ENCODE assay signal across 8 mouse cellular contexts in the genomic region with DNA sequence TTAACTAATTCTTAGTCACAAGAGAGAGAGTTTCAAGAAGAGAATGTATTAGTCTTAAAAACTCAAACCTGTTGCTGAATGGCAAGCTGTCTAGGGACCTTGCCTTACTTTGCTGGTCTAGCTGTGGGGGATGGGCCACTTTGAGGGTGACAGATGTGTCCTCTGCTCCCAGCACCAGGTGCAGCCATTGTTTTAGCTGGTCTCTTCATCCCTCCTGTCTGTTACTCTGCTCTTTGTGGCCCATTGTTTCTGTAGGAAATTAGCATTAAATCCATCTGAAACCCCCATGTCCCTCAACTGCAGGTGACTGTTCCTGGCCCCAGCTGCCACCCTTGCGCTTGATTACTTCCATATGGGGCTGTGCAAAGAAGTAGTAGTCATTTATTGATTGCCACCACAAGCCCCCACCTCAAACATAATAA. TPM values are rescaled to one million over a fixed set of nuclear protein-coding genes. Genes with fewer than 3 reads are reported as not detected.
DNase-seq lines count a peak whose midpoint lies in the region; ATAC-seq lines count a peak whose summit lies in the region.
"Had no signal": no experiment of that assay in that cellular context is flagged by ENCODE, and none has a peak within 500 bp of the region (broad histone marks: within the 10 kb centered on the region; RNA-seq: fewer than 3 reads in every experiment).

No protein-coding gene starts in this region.

- H3K9ac ChIP-seq in embryonic facial prominence, embryonic 11.5 days (replicated peaks; ENCODE audit: low read length): no peak overlapping the region
- no peak overlapping the region for H3K9ac ChIP-seq in hindbrain, embryonic 16.5 days (ENCODE audit: low read depth, low read length)
- H3K9ac ChIP-seq: lung, embryonic 15.5 days had no signal

- DNase-seq in R1 (ENCODE audit: low read depth, low spot score): peak; percentile 87
- DNase-seq in embryonic facial prominence, embryonic 11.5 days (ENCODE audit: low spot score): peak; percentile 49
- DNase-seq in retina, embryonic 14.5 days (ENCODE audit: low spot score): peak; percentile 79
- DNase-seq in urinary bladder, postnatal 14 days (ENCODE audit: low spot score): no peak
- no peak for DNase-seq in heart, adult 8-10 months (ENCODE audit: low spot score)

- no peaks in the 10 kb centered on the region for H3K27me3 ChIP-seq in embryonic facial prominence, embryonic 11.5 days (ENCODE audit: control insufficient read depth, insufficient read depth, low read length)
- H3K27me3 ChIP-seq in hindbrain, embryonic 16.5 days (replicated peaks; ENCODE audit: control insufficient read depth, insufficient read depth, low read length): no peaks in the 10 kb centered on the region
- H3K27me3 ChIP-seq: lung, embryonic 15.5 days had no signal

- peak; percentile 52; the same call in 1 of the 2 replicates for ATAC-seq in embryonic facial prominence, embryonic 11.5 days (replicated peaks; ENCODE audit: insufficient number of reproducible peaks, low FRiP score, low TSS enrichment, low read depth)
- ATAC-seq in hindbrain, embryonic 16.5 days: peak; percentile 63
- ATAC-seq in erythroblast, adult 5-6 weeks (replicated peaks; ENCODE audit: low FRiP score, poor library complexity, severe bottlenecking): no peak

- 0 out of 2 replicates have a peak, but pooled peaks cover 2% of the 10 kb centered on the region for H3K4me1 ChIP-seq in embryonic facial prominence, embryonic 11.5 days (ENCODE audit: control insufficient read depth, insufficient read depth, low read length)
- peaks cover 10% of the 10 kb centered on the region for H3K4me1 ChIP-seq in hindbrain, embryonic 16.5 days (ENCODE audit: control insufficient read depth, insufficient read depth, low read depth, low read length)
- H3K4me1 ChIP-seq: lung, embryonic 15.5 days had no signal

- H3K36me3 ChIP-seq in embryonic facial prominence, embryonic 11.5 days (replicated peaks; ENCODE audit: control insufficient read depth, insufficient read depth, low read depth, low read length): no peaks in the 10 kb centered on the region
- no peaks in the 10 kb centered on the region; the same call in 1 of the 2 replicates for H3K36me3 ChIP-seq in hindbrain, embryonic 16.5 days (ENCODE audit: control insufficient read depth, insufficient read depth, low read length)
- H3K36me3 ChIP-seq: lung, embryonic 15.5 days had no signal

- no peak overlapping the region for H3K4me3 ChIP-seq in embryonic facial prominence, embryonic 11.5 days (ENCODE audit: low read depth, low read length)
- H3K4me3 ChIP-seq in hindbrain, embryonic 16.5 days (ENCODE audit: low read length): no peak overlapping the region
- H3K4me3 ChIP-seq: lung, embryonic 15.5 days had no signal

- H3K4me2 ChIP-seq in embryonic facial prominence, embryonic 11.5 days (ENCODE audit: low read depth, low read length): no peak overlapping the region
- H3K4me2 ChIP-seq in hindbrain, embryonic 16.5 days (ENCODE audit: low read length): no peak overlapping the region
- H3K4me2 ChIP-seq: lung, embryonic 15.5 days had no signal

- 30% methylated on average over 1 of the region's 1 CpGs for WGBS in embryonic facial prominence, embryonic 11.5 days
- WGBS in hindbrain, embryonic 16.5 days: 35% methylated on average over 1 of the region's 1 CpGs

- H3K27ac ChIP-seq in embryonic facial prominence, embryonic 11.5 days (replicated peaks; ENCODE audit: low read depth, low read length): no peak overlapping the region
- H3K27ac ChIP-seq in hindbrain, embryonic 16.5 days (ENCODE audit: low read depth, low read length): no peak overlapping the region
- H3K27ac ChIP-seq: lung, embryonic 15.5 days had no signal

- no peaks in the 10 kb centered on the region for H3K9me3 ChIP-seq in embryonic facial prominence, embryonic 11.5 days (replicated peaks; ENCODE audit: control insufficient read depth, low read length)
- H3K9me3 ChIP-seq in hindbrain, embryonic 16.5 days (ENCODE audit: control insufficient read depth, low read length): no peaks in the 10 kb centered on the region
- H3K9me3 ChIP-seq: lung, embryonic 15.5 days had no signal

RNA-seq across cellular contexts. Expression of gene Cbfa2t2, which starts 29.6 kb away (rescaled TPM):
- polyA plus RNA-seq in embryonic facial prominence, embryonic 11.5 days (2014; fragmentation: Nextera tagmentation; extraction: Ambion mirVana): 47.4 and 51.9 TPM in 2 replicates
- polyA plus RNA-seq in hindbrain, embryonic 16.5 days (2015; fragmentation: Nextera tagmentation; extraction: Ambion mirVana): 39.8 and 50.9 TPM in 2 replicates
- 5.6 and 8.5 TPM in 2 replicates for total RNA-seq in erythroblast, adult 5-6 weeks (2015; ENCODE audit: low replicate concordance)
- total RNA-seq in erythroblast, adult 5-6 weeks (2017; ENCODE audit: low replicate concordance): 2.9 and 9.5 TPM in 2 replicates
- 10 to 100 TPM; 11.6 to 22.2 (median 16.0) TPM for total RNA-seq in heart, adult 8-10 months (2022)

RNA-seq across cellular contexts. Expression of gene Snta1, which starts 58.0 kb away (rescaled TPM):
- 2.1 TPM in 2 replicates for polyA plus RNA-seq in embryonic facial prominence, embryonic 11.5 days (2014; fragmentation: Nextera tagmentation; extraction: Ambion mirVana)
- 14.0 and 15.1 TPM in 2 replicates for polyA plus RNA-seq in hindbrain, embryonic 16.5 days (2015; fragmentation: Nextera tagmentation; extraction: Ambion mirVana)
- total RNA-seq in erythroblast, adult 5-6 weeks (2015; ENCODE audit: low replicate concordance): not detected in 2 replicates
- total RNA-seq in erythroblast, adult 5-6 weeks (2017; ENCODE audit: low replicate concordance): 0.17 and 0.56 TPM in 2 replicates
- 10 to 100 TPM; 69.1 to 74.1 (median 72.8) TPM for total RNA-seq in heart, adult 8-10 months (2022)

Comparison
In these comparisons a context has a peak if more than half of its experiments do, and no peak if none do; other contexts are left out.
1. DNase-seq: peak in R1 (single experiment), embryonic facial prominence, embryonic 11.5 days (single experiment) and retina, embryonic 14.5 days (single experiment); none in urinary bladder, postnatal 14 days (single experiment) and heart, adult 8-10 months (single experiment).
2. RNA of gene Snta1, which starts 58.0 kb away (total RNA-seq): 69.1 to 74.1 TPM in heart, adult 8-10 months; 0.17 to 0.56 TPM in erythroblast, adult 5-6 weeks; every median in the first group is over 10 times any median in the second.